7 mouse cellular contexts compared by ENCODE assay signal in genomic region chr1:43827002-43827762, GRCm38 (mm10). TPM values are rescaled to one million over a fixed set of nuclear protein-coding genes. Genes with fewer than 3 reads are reported as not detected.
DNase-seq lines count a peak whose midpoint lies in the region; ATAC-seq lines count a peak whose summit lies in the region.

No protein-coding gene starts in this region.

- ATAC-seq in granulocyte monocyte progenitor cell, adult 5-6 weeks (replicated peaks; ENCODE audit: poor library complexity, severe bottlenecking), result peak; percentile 42
- peak; percentile 44 for ATAC-seq in megakaryocyte, adult 5-6 weeks (ENCODE audit: poor library complexity, severe bottlenecking)

- DNase-seq in urinary bladder, adult 18-20 months (ENCODE audit: low spot score in 2 of 2), result peak; percentile 10 to 66
- DNase-seq in urinary bladder, postnatal 10 days (ENCODE audit: low spot score), result no peak
- DNase-seq in c-Kit-positive CD71-positive TER-119-positive erythroid progenitor cells, embryonic 14.5 days (ENCODE audit: low spot score), result peak; percentile 54
- peak; percentile 24 to 25 for DNase-seq in left cerebral cortex, adult 8-10 months (ENCODE audit: low spot score in 2 of 2)
- peak; percentile 9 to 26 for DNase-seq in spleen, postnatal 14 days (ENCODE audit: low spot score in 2 of 2)

RNA-seq across cellular contexts. Expression of gene Uxs1, which starts 0.4 kb away (rescaled TPM):
- 20.6 and 45.0 TPM in 2 replicates for total RNA-seq in granulocyte monocyte progenitor cell, adult 5-6 weeks (2014; fragmentation: Nextera tagmentation)
- 28.4 and 39.2 TPM in 2 replicates for total RNA-seq in granulocyte monocyte progenitor cell, adult 5-6 weeks (2017)
- total RNA-seq in left cerebral cortex, adult 8-10 months (2022), result 10 to 100 TPM; 43.1 to 59.2 (median 49.6) TPM
- 26.5 and 41.8 TPM in 2 replicates for total RNA-seq in megakaryocyte, adult 5-6 weeks (2015)
- 43.4 and 51.6 TPM in 2 replicates for total RNA-seq in megakaryocyte, adult 5-6 weeks (2017)
